Mouse (Mus musculus) hindbrain, embryonic 16.5 days (tissue): ENCODE results near the gene Cep152. TPM values are rescaled to one million over a fixed set of nuclear protein-coding genes. Genes with fewer than 3 reads are reported as not detected.

Source experiments
- ATAC-seq: fragments of 200-750 bp; cut with Nextera tagmentation; 2 replicates; pipeline ENCODE4 v1.8.0; 2017; ENCODE audit warnings: moderate TSS enrichment, moderate library complexity
- H3K27ac ChIP-seq: fragments of 300-500 bp; sonication (generic); 2 replicates; pipeline ENCODE4 v1.5.1; 2014; ENCODE audit warnings: low read depth, mild to moderate bottlenecking, control low read depth, low read length, moderate library complexity
- H3K27me3 ChIP-seq: fragments of 300-500 bp; sonication (generic); replicated peaks from 2 replicates; pipeline ENCODE4 v1.6.1; 2014; ENCODE audit warnings: low read length; ENCODE audit not compliant: control insufficient read depth, insufficient read depth
- H3K36me3 ChIP-seq: fragments of 300-500 bp; sonication (generic); 2 replicates; pipeline ENCODE4 v1.6.1; 2014; ENCODE audit warnings: mild to moderate bottlenecking, low read length, moderate library complexity, mixed read lengths; ENCODE audit not compliant: control insufficient read depth, insufficient read depth
- H3K4me1 ChIP-seq: fragments of 300-500 bp; sonication (generic); 2 replicates; pipeline ENCODE4 v1.6.1; 2014; ENCODE audit warnings: low read depth, low read length; ENCODE audit not compliant: control insufficient read depth, insufficient read depth
- H3K4me2 ChIP-seq: fragments of 300-500 bp; sonication (generic); 2 replicates; pipeline ENCODE4 v1.6.1; 2014; ENCODE audit warnings: mild to moderate bottlenecking, low read length, control low read depth, moderate library complexity
- H3K4me3 ChIP-seq: fragments of 300-500 bp; sonication (generic); 2 replicates; pipeline ENCODE4 v1.5.1; 2014; ENCODE audit warnings: mild to moderate bottlenecking, low read length, control low read depth, moderate library complexity
- H3K9ac ChIP-seq: fragments of 300-500 bp; sonication (generic); 2 replicates; pipeline ENCODE4 v1.6.1; 2014; ENCODE audit warnings: low read depth, mild to moderate bottlenecking, control low read depth, low read length, moderate library complexity
- H3K9me3 ChIP-seq: fragments of 300-500 bp; sonication (generic); 2 replicates; pipeline ENCODE4 v1.6.1; 2014; ENCODE audit warnings: mild to moderate bottlenecking, low read length, moderate library complexity; ENCODE audit not compliant: control insufficient read depth
- WGBS: fragments of 180-500 bp; shearing (Covaris S2); extraction: QIAGEN DNeasy Blood & Tissue Kit; methylation state at CpG from one replicate; pipeline ENCODE4 v1.1.7; 2014; 5-methylcytosine and 5-hydroxymethylcytosine counted together
- polyA plus RNA-seq: library from polyadenylated mRNA; unstranded; fragments of >200 nt; fragmentation: Nextera tagmentation; extraction: Ambion mirVana; gene quantifications from 2 replicates; pipeline ENCODE4 v1.2.1, GENCODE M21; 2015

Gene Cep152
- polyA plus RNA-seq, 1 experiment from 2014 or later = 2.4 TPM

DNA sequence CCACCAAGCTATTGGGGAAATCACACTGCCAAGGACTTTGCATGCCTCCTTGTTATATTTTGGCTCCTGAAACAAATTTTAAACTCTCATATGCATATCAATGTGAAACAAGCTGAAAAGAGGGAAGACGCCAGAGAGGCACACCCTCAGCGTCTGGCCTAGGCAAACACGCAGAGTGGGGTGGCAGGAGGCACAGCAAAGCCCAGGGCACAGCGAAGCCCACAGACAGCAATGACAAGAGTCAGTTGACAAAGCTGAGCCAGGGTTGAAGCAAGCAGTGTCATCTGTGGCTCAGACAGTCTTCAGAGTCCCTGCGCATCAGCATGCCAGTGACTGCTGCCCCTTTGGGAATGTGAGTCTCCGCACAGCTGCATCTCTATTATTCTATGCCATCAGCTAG, 20.0 kb upstream of the Cep152 start:
- Histone ChIP-seq H3K4me1 (no peaks in the 10 kb centered on the region), H3K4me3 (no peak overlapping the region), H3K27me3 (no peaks in the 10 kb centered on the region), H3K9ac (no peak overlapping the region), H3K9me3 (no peaks in the 10 kb centered on the region), H3K4me2 (no peak overlapping the region), H3K27ac (no peak overlapping the region), H3K36me3 (no peaks in the 10 kb centered on the region)
- peak; percentile 14; the same call in 1 of the 2 replicates for ATAC-seq
- 49% methylated on average over 6 of the region's 6 CpGs for WGBS

DNA sequence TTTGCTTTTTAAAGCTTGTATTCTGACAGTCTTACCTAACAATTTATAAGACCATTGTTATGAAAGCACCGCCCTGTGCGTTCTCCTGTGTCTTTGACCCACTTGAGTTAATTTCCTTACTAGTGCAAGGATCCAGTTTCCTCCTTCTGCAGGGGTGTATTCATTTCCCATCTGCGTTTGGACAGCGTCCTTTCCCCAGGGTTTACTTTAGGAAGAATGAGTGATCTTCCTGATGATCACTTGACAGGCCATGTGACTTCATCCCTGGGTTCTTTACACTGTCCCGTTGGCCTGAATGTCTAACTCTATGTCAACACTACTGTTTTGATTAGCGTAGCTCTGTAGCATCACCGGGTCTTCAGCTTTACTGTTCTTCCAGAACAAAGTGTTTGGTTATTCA, 12.4 kb upstream of the Cep152 start:
- no peak for ATAC-seq
- Histone ChIP-seq H3K4me1 (no peaks in the 10 kb centered on the region), H3K4me2 (no peak overlapping the region), H3K27ac (no peak overlapping the region), H3K4me3 (no peak overlapping the region), H3K36me3 (no peaks in the 10 kb centered on the region), H3K9me3 (no peaks in the 10 kb centered on the region), H3K9ac (no peak overlapping the region), H3K27me3 (no peaks in the 10 kb centered on the region)
- 85% methylated on average over 7 of the region's 7 CpGs for WGBS

DNA sequence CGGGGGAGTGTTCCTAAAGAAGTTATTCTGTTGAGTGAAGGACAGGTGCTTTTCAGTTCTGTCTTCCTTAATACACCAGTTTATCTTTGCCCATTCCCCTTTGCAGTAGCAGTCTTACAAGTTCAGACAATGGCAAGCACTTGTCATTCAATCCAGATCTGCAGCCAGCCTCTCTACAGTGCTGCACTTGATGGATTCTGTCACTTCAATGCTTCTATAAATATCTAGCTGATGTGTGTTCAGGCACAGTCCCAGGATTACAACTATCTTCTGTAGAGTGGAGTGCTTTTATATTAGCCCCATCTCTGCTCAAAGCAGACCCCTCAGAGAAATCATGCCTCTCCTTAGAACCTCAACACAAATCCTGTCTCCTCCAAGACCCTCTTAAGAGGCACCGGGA, 5.1 kb upstream of the Cep152 start:
- no peaks in the 10 kb centered on the region for H3K27me3 ChIP-seq
- no peak overlapping the region for H3K27ac ChIP-seq
- H3K9ac ChIP-seq = no peak overlapping the region
- no peak overlapping the region for H3K4me2 ChIP-seq
- no peak overlapping the region for H3K4me3 ChIP-seq
- no peaks in the 10 kb centered on the region for H3K36me3 ChIP-seq
- no peaks in the 10 kb centered on the region for H3K4me1 ChIP-seq
- no peaks in the 10 kb centered on the region for H3K9me3 ChIP-seq
- no peak for ATAC-seq
- 96% methylated on average over 2 of the region's 2 CpGs for WGBS

DNA sequence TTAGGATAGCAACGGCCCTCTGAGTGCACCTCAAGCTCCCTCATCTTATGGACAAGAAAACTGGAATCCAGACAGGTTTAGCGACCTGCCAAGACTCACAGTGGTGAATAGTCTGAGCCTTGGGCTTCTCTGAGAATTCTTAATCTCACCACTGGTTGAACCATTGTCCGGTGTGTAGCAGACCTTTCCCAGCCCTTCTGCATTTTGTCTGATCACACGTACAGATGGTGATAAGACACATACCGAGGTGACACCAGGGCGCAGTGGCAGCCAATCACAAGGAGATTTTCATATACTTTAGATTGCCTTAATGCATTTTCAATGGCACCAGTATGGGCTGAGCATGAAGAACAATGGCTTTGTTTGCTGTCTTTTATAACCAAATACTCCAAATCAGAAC, 3.6 kb upstream of the Cep152 start:
- no peaks in the 10 kb centered on the region for H3K36me3 ChIP-seq
- H3K27ac ChIP-seq = no peak overlapping the region
- peaks cover 10% of the 10 kb centered on the region for H3K4me1 ChIP-seq
- no peak for ATAC-seq
- 89% methylated on average over 6 of the region's 6 CpGs for WGBS
- no peak overlapping the region for H3K9ac ChIP-seq
- no peaks in the 10 kb centered on the region for H3K9me3 ChIP-seq
- H3K4me3 ChIP-seq = no peak overlapping the region
- no peak overlapping the region for H3K4me2 ChIP-seq
- H3K27me3 ChIP-seq = no peaks in the 10 kb centered on the region

DNA sequence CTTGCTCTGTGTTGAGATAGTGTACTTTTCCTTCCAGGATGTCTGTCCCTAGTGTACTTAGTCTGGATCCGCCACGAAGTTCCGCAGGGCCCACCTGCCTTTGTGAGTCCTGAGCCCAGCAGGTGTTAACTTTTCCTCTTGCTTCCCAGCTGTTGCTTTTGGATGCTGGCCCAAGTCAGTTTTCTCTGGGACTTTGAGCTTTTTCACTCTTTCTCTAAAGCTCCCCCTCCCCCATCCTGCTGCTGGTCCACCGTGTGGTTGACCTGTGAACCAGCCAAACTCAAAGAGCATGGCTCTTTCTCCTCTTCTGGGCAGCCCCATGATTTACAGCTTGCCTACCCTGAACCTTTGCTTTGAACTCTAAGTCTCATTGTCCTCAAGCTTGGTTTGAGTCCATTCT, 1.6 kb upstream of the Cep152 start:
- H3K27me3 ChIP-seq = no peaks in the 10 kb centered on the region
- no peak overlapping the region for H3K9ac ChIP-seq
- H3K4me2 ChIP-seq = no peak overlapping the region
- 79% methylated on average over 4 of the region's 4 CpGs for WGBS
- H3K36me3 ChIP-seq = no peaks in the 10 kb centered on the region
- no peak overlapping the region for H3K27ac ChIP-seq
- ATAC-seq = no peak
- no peak overlapping the region for H3K4me3 ChIP-seq
- peaks cover 11% of the 10 kb centered on the region for H3K4me1 ChIP-seq
- no peaks in the 10 kb centered on the region for H3K9me3 ChIP-seq

DNA sequence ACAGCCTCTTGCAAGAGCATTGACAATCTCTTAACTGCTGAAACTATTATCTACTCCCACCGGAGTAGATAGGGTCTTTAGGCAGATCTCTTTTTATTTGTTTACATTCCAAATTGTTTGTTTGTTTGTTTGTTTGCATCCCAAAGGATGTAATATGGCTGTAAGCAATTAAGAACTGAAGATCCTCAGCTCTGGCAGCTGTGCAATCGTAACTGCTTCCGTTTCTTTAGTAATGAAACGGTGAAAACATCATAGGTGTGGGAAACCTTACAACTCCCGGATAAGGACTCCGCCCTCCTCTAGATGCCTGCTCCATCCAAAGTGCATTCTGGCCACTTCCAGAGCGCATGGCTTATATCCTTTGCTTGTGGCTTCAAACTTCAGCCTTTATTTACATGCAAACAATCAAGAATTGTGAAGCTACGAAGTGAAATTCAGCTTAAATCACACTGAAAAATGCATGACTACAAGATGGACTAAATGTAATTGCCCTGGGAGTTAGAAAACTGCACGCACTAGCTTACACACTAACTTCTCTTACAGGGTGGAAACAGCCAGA, 707 bp downstream of the Cep152 start:
- ATAC-seq = no peak; the same call in 1 of the 2 replicates
- 16% methylated on average over 9 of the region's 9 CpGs for WGBS
- H3K27ac ChIP-seq = no peak overlapping the region
- no peaks in the 10 kb centered on the region for H3K36me3 ChIP-seq
- peaks cover 11% of the 10 kb centered on the region for H3K4me1 ChIP-seq
- H3K27me3 ChIP-seq = no peaks in the 10 kb centered on the region
- H3K4me2 ChIP-seq = peak overlapping the region; percentile 72
- H3K4me3 ChIP-seq = peak overlapping the region; percentile 93
- H3K9me3 ChIP-seq = no peaks in the 10 kb centered on the region
- peak overlapping the region; percentile 77 for H3K9ac ChIP-seq

DNA sequence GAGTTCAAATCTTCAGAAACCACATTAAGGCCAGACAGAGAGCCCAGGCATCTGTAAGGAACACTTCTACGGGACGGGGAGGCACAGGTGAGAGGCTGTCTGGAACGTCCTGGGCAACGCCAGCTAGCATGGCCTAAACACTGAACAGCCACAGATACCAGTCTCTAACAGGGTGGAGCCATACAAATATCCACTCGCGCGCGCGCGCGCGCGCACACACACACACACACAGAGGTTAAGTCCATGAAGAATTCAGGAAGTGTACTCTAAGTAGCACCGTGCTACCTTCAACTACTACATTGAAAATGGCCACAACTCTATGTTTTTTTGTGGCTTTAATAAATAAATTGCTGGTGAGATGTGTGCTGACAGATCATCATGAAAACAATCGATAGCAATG, 1.7 kb downstream of the Cep152 start:
- no peaks in the 10 kb centered on the region for H3K27me3 ChIP-seq
- H3K4me2 ChIP-seq = no peak overlapping the region; the same call in 1 of the 2 replicates
- H3K9me3 ChIP-seq = no peaks in the 10 kb centered on the region
- no peak overlapping the region for H3K4me3 ChIP-seq
- 96% methylated on average over 15 of the region's 15 CpGs for WGBS
- no peak overlapping the region for H3K9ac ChIP-seq
- 0 out of 2 replicates have a peak, but pooled peaks cover under 1% of the 10 kb centered on the region for H3K36me3 ChIP-seq
- no peak overlapping the region for H3K27ac ChIP-seq
- ATAC-seq = no peak
- peaks cover 11% of the 10 kb centered on the region for H3K4me1 ChIP-seq

DNA sequence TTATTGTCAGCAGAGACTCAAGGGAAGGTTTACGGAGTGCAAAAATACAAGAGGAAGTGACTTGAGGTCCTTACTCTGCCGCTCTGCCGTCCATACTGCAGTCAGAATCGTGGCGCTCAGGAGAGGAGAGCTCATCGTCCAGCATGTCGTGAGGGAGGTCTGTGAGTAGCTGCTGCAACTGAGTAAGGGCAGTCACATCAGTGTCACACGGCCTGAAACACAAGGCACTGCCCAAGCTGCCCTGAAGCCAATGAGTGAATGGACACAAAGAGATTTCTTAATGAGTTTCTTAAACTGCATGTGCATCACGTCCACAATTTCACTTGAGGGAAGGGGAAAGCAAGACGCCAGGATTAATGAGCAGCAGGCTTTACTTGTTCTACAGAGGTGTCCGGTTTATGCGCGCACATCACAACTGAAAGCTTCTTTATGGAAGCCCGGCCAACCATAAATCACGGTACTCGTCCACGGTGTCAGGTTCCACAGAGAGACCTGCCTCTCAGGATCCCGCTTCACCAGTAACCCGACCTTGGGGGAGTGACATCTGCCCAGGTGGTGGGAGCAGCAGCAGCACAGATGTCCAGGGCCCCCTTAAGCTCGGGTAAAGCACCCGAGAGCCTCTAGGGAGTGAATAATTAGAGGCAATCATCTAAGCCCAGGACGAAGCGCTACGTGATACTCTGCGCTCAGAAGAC, 4.6 kb downstream of the Cep152 start:
- H3K27ac ChIP-seq = no peak overlapping the region

DNA sequence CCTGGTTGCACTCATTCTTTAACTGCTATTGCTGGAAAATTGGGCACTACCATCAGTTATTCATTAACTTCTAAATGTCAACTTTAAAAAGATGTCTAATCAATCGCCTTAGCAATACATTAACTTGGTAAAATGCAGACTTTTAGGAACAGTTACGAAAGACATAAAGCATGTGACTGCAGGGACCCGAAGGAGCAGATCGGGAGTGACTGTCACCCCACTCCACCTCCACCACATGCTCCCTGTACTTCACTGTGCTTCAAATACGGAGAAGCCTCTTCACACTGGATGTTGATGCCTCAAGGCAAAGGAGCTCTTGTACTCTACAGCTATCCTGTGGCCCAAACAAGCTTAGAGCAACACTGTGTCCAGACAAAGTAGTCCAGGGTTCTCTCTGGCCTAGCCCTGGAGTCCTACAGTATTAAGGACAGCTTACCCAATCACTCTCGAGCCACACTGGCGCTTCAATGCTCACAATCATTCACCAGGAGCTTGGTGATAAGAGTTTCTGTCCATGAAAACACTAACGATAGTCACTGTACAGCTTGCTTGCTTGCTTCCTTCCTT, 9.0 kb downstream of the Cep152 start:
- H3K9ac ChIP-seq = no peak overlapping the region
- H3K36me3 ChIP-seq = peaks cover 10% of the 10 kb centered on the region; the same call in 1 of the 2 replicates
- H3K4me3 ChIP-seq = no peak overlapping the region
- no peak overlapping the region for H3K4me2 ChIP-seq
- WGBS = 82% methylated on average over 8 of the region's 8 CpGs
- no peaks in the 10 kb centered on the region for H3K9me3 ChIP-seq
- H3K4me1 ChIP-seq = no peaks in the 10 kb centered on the region
- no peaks in the 10 kb centered on the region for H3K27me3 ChIP-seq
- no peak for ATAC-seq
- no peak overlapping the region for H3K27ac ChIP-seq

More for the DNA sequence above, 4.6 kb downstream of the Cep152 start:
- 45% methylated on average over 25 of the region's 25 CpGs for WGBS
- Histone ChIP-seq H3K36me3 (0 out of 2 replicates have a peak, but pooled peaks cover 2% of the 10 kb centered on the region), H3K9ac (no peak overlapping the region), H3K27me3 (no peaks in the 10 kb centered on the region), H3K4me1 (peaks cover 11% of the 10 kb centered on the region), H3K9me3 (no peaks in the 10 kb centered on the region), H3K4me3 (no peak overlapping the region), H3K4me2 (no peak overlapping the region)
- ATAC-seq = no peak
